Mouse (Mus musculus) 3T3-L1 (cell line): ENCODE data around the gene Gm21972.

ENCODE experiments used
- DNase-seq: peaks from one replicate; pipeline ENCODE4 v3.0.0-alpha.2; 2015; ENCODE audit warnings: low read depth, low spot score

Gm21972 gene

GRCm38 (mm10) chr1:86133337-86133736 lies at the start of gene Gm21972:
Gene Gm21972 (plus strand): TSS chr1:86133637.
- no peak for DNase-seq

GRCm38 (mm10) chr1:86094413-86094812 lies 39.0 kb upstream of the Gm21972 start:
- DNase-seq, result peak; percentile 56

DNA sequence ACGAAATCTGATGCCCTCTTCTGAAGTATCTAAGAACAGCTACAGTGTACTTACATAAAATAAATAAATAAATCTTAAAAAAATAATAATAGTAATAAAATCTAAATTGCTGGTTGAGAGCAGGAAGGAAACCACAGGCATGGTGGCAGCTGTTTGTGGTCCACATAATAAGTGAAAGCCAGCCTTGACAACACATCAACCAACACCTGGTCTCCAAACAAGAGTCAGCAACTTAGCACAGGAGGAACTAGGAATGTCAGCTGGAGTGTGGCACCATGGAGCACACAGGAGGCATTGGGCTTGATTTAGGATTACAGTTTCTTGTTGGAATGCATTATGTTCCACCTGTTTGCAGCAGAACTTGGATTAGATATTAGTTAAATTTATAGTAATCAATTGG lies 28.4 kb upstream of the Gm21972 start:
- DNase-seq, result no peak

- no peak for DNase-seq
Measured at GRCm38 (mm10) chr1:86111779-86112178, 21.7 kb upstream of the Gm21972 start, which contains the start of gene Htr2b. Gene Htr2b (minus strand): TSS chr1:86111970.

- no peak for DNase-seq
Measured at GRCm38 (mm10) chr1:86114141-86114540, 19.3 kb upstream of the Gm21972 start.

DNA sequence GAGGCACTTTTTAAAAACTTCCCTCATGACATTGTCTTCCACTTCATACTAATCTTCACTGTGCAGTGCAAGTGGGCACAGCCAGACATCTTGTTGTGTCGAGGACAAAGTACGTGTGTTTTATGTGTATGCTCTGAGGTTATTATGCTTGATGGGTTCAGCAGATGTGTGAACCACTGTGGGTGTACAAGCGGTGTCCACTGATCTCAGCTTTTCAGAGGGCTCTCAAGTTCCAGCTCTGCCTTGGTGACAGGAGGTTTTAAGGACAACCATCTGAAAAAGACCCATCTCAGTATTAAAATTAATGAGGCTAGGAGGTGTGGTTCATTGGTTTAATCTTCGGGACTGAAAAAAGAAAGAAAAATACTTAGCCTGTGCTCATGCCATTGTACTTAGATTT lies 13.9 kb upstream of the Gm21972 start:
- no peak for DNase-seq

DNA sequence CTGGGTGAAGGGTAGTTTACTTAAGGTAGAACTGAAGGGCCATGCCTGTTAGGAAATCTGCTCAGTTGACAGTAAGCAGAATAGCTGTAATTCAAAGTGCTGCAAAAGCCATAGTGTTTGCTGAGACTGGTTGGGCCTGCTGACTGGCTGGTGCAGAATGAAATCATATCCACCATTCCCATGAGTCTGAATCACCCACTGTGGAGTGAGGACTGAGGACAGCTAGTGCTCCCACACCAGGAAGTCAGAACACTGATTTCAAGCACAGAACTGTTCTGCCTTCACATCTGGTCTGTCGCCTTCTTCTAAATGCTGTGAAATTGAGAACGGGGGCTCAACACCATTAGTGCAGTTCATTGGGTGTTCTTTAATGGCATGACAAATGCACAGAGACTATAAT lies 7.4 kb upstream of the Gm21972 start:
- DNase-seq, result no peak

DNA sequence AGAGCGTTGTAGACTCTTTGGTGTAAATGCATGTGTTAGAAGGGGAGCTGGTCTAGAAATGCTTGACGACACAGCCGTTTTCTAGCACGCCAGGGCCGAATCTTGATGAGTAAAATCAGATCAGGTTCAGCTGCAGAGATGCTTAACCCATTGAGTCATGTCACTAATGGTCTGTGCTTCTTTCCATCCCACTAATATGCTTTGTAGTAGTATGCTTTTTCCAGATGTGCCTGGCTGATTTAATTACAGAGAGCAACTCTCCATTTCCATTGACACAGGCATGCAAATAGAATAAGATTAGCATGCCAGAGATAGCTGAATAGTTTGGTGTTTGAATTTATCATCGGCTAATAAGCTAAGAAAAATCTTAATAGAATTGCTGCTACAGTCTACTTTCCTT lies 1.9 kb downstream of the Gm21972 start:
- no peak for DNase-seq

- DNase-seq, result no peak
Measured at GRCm38 (mm10) chr1:86141081-86141480, 7.6 kb downstream of the Gm21972 start.

- no peak for DNase-seq
Measured at GRCm38 (mm10) chr1:86143165-86143564, 9.7 kb downstream of the Gm21972 start.

- DNase-seq, result no peak
Measured at GRCm38 (mm10) chr1:86144001-86144944, 10.8 kb downstream of the Gm21972 start.

DNA sequence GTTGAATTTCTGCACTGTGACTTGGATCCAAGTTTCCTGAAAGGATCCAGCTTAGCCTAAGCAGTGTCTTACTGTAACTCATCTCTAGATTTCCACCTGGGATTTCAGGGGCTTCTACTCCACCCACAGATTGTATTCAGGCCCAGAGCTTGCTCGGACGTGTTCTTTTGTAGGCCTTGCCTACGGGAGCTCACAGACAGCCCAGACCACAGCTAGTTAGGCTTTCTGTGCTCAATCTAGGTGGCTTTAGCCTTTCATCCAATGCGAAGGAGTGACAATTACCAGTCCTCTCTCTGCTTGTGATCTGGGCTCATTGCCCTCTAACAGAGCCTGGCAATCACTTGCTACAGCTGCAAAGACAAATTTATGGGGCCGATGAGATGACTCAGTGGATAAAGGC lies 12.9 kb downstream of the Gm21972 start:
- DNase-seq, result peak; percentile 42

DNA sequence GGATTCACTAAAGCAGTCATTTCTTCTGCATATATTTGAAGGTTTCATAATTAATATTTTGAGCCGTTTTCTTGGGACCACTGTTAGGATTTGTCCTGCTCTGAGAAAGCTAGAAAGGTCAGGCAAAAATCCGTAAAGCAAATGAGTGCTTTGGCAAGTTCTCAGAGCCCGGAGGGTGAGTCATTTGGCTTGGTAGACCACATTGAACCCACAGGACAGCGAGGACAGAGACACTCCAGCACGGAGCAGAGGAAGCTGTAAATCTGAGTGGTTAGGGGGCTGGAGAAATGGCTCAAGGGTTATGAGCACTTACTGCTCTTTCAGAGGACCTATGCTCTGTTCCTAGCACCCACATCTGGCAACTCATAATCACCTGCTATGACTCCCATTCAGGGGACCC lies 14.1 kb downstream of the Gm21972 start:
- peak; percentile 95 for DNase-seq

- peak; percentile 82 for DNase-seq
Measured at GRCm38 (mm10) chr1:86148161-86148560, 14.7 kb downstream of the Gm21972 start.

GRCm38 (mm10) chr1:86150929-86151328 lies 17.5 kb downstream of the Gm21972 start:
- DNase-seq, result peak; percentile 17

DNA sequence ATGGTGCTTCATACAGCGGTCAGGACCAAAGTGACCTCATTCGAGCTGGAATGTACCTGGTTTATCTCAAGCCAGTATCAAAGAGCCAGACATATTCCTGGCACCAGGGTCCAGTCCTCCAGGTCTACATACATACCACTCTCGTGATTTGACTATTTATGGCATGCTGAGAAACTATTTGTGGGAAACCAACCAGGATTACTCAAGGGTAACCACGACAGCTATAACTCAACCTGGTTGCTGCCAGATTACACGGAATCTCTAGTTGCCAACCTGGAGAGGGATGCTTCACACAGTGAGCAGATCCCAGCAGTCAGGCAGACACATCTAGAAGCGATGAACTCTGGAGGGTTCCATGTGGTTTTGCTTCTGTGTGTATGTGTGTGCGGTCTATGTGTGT lies 17.9 kb downstream of the Gm21972 start:
- peak; percentile 76 for DNase-seq

GRCm38 (mm10) chr1:86152618-86153017 lies 19.2 kb downstream of the Gm21972 start:
- peak; percentile 45 for DNase-seq

- DNase-seq, result peak; percentile 98
Measured at GRCm38 (mm10) chr1:86154133-86154823, 20.8 kb downstream of the Gm21972 start, which contains the start of gene Armc9. Gene Armc9 (plus strand): TSS chr1:86154780.

GRCm38 (mm10) chr1:86154824-86155164 lies 21.4 kb downstream of the Gm21972 start:
- DNase-seq, result no peak

DNA sequence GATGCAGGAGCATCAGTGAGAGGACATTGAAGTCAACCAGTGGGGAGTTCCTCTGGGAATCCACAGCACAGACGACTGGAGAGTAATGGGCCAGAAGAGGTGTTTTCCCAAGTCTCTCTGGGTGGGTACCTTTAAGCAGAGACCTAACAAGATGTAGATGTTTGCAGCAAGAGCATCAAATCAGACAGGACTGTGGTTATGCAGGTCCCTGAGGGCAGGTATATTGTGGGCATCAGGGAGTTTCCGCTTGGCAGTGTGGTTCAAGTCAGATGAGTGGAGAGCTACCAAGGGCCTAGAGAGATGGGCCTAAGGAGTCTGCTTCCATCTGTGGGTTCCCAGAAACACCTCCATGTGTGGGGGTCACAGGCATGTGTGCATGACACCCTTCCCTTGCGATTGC lies 22.6 kb downstream of the Gm21972 start:
- DNase-seq, result no peak

DNA sequence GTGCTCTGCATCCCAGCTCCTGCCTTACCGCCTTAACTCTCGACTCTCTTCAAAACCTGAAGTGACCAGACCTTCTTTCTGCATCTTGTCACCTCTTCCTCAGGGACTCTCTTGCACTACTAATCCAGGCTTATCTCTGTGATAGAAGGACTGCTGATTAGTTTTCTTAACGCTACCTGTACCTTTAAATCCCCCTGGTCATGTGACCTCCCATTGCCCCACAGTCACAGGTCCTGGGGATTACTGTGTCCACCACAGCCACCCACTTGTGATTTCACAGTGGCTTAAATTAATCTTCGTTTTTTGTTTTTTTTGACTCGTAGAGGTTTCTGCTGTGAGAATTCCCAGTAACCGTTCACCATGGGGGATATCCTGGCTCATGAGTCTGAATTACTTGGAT lies 23.2 kb downstream of the Gm21972 start:
- no peak for DNase-seq

- DNase-seq, result no peak
Measured at GRCm38 (mm10) chr1:86160059-86160458, 26.6 kb downstream of the Gm21972 start.

GRCm38 (mm10) chr1:86160479-86160878 lies 27.0 kb downstream of the Gm21972 start:
- DNase-seq, result no peak
